Mouse (Mus musculus) retina, postnatal 7 days (tissue): ENCODE measurements around the gene Btbd35f23.
"Not testable (repeated sequence)": the region's sequence is repeated elsewhere in the genome, so short reads cannot be mapped to it uniquely, and the experiment has no call there.

Source experiments
- DNase-seq: peaks from one replicate; pipeline ENCODE4 v3.0.0-alpha.2; 2012; ENCODE audit warnings: low read depth, low spot score

The Btbd35f23 gene

GRCm38 (mm10) chrX:3076575-3076974 is at the start of gene Btbd35f23:
Gene Btbd35f23, plus strand, starts transcription at chrX:3076875.
- not testable (repeated sequence) for DNase-seq
